Mouse (Mus musculus): Measurements from ENCODE around the gene Notch3. TPM values are rescaled to one million over a fixed set of nuclear protein-coding genes. Genes with fewer than 3 reads are reported as not detected.

Gene Notch3
- polyA plus RNA-seq (2015; fragmentation: Nextera tagmentation; extraction: Ambion mirVana): 2.6 and 3.6 TPM in 2 replicates

GRCm38 (mm10) chr17:32166687-32167086, at the start of gene Notch3:
Gene Notch3 (minus strand): TSS chr17:32166852.

GRCm38 (mm10) chr17:32188863-32189636, 22.4 kb upstream of the Notch3 start, which contains the start of gene Ephx3:
Gene Ephx3 (minus strand): TSS chr17:32189549.

Other genes with a start within 250 kb of the Notch3 start
- 38.6 and 41.2 TPM in 2 replicates for gene Rrp1b, start 130.8 kb downstream of the Notch3 start, polyA plus RNA-seq (2015; fragmentation: Nextera tagmentation; extraction: Ambion mirVana)
- gene Hsf2bp, start 130.5 kb downstream of the Notch3 start, polyA plus RNA-seq (2015; fragmentation: Nextera tagmentation; extraction: Ambion mirVana): 0.11 TPM in 2 replicates
- 0.11 and 0.13 TPM in 2 replicates for gene Ephx3, start 22.7 kb upstream of the Notch3 start, polyA plus RNA-seq (2015; fragmentation: Nextera tagmentation; extraction: Ambion mirVana)
- 39.8 and 41.1 TPM in 2 replicates for gene Brd4, start 117.9 kb upstream of the Notch3 start, polyA plus RNA-seq (2015; fragmentation: Nextera tagmentation; extraction: Ambion mirVana)
- 41.3 and 43.5 TPM in 2 replicates for gene Akap8, start 154.4 kb upstream of the Notch3 start, polyA plus RNA-seq (2015; fragmentation: Nextera tagmentation; extraction: Ambion mirVana)
- 46.0 and 54.6 TPM in 2 replicates for gene Akap8l, start 183.8 kb upstream of the Notch3 start, polyA plus RNA-seq (2015; fragmentation: Nextera tagmentation; extraction: Ambion mirVana)
- 8.3 and 8.6 TPM in 2 replicates for gene Wiz, start 222.6 kb upstream of the Notch3 start, polyA plus RNA-seq (2015; fragmentation: Nextera tagmentation; extraction: Ambion mirVana)
- 7.5 and 10.2 TPM in 2 replicates for gene Rasal3, start 236.7 kb upstream of the Notch3 start, polyA plus RNA-seq (2015; fragmentation: Nextera tagmentation; extraction: Ambion mirVana)

Measured in spleen, postnatal 0 days (tissue).